Mouse (Mus musculus): ENCODE measurements around the gene Wee1. TPM values are rescaled to one million over a fixed set of nuclear protein-coding genes. Genes with fewer than 3 reads are reported as not detected.
A peak's percentile ranks its signal among the peaks of the same experiment; 100 is the strongest.
"Not testable (repeated sequence)": the region's sequence is repeated elsewhere in the genome, so short reads cannot be mapped to it uniquely, and the experiment has no call there.

The Wee1 gene
- polyA plus RNA-seq, 1 experiment from 2014 or later, result 16.2 TPM

DNA sequence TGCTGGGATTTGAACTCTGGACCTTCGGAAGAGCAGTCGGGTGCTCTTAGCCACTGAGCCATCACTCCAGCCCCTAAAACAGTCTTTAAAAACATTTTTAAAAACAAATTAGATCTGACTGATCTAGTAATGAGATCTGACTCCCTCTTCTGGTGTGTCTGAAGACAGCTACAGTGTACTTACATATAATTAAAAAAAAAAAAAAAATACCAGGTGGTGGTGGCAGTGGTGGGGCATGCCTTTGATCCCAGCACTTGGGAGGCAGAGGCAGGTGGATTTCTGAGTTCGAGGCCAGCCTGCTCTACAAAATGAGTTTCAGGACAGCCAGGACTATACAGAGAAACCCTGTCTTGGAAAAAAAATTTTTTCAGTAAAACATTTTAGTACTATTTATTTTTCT, 13.3 kb upstream of the Wee1 start:
- H3K9me3 ChIP-seq (replicated peaks); H3K36me3 ChIP-seq (ENCODE audit: poor library complexity, severe bottlenecking); ATAC-seq; H3K27me3 ChIP-seq; H3K4me1 ChIP-seq; H3K4me2 ChIP-seq; H3K9ac ChIP-seq; H3K27ac ChIP-seq; H3K4me3 ChIP-seq: not testable (repeated sequence)
- WGBS, result 91% methylated on average over 3 of the region's 3 CpGs

GRCm38 (mm10) chr7:110108967-110109610, 12.8 kb upstream of the Wee1 start:
- ATAC-seq, result no peak
- peak overlapping the region; percentile 24; the same call in 1 of the 2 replicates for H3K4me2 ChIP-seq

DNA sequence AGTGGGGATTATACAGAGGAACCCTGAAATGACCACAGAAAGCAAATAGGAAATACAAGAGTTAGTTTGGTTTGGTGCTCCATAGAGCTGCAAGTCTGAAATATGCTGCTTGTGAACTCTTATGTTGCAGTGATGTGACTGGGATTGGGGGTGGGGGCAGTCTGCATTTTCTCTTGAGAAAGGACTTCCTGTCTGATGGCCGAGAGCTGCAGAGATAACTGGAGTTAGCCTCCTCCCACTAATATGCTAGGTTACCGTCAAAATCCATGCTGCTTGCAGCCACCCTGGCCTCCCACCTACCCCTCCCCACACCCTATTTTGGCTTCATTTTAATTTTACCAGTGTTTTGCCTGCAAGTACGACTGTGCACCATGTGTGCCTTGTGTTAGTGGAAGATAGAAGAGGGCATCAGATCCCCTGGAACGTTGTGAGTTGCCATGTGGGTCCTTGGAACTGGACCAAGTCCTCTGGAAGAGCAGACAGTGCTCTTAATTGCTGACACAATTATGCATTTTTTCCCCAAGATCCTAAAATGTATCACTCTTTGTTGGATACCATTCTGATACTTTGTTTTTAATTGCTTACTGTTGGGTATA, 11.7 kb upstream of the Wee1 start:
- Histone ChIP-seq H3K4me3 (no peak overlapping the region), H3K27me3 (no peaks in the 10 kb centered on the region), H3K27ac (no peak overlapping the region), H3K9me3 (replicated peaks) (no peaks in the 10 kb centered on the region), H3K9ac (no peak overlapping the region), H3K36me3 (ENCODE audit: poor library complexity, severe bottlenecking) (no peaks in the 10 kb centered on the region), H3K4me2 (no peak overlapping the region), H3K4me1 (peaks cover 7% of the 10 kb centered on the region)
- 58% methylated on average over 4 of the region's 4 CpGs for WGBS
- peak; percentile 51; the same call in 1 of the 2 replicates for ATAC-seq

More at GRCm38 (mm10) chr7:110108967-110109610, 12.8 kb upstream of the Wee1 start:
- Histone ChIP-seq H3K9ac (no peak overlapping the region), H3K27me3 (no peaks in the 10 kb centered on the region), H3K36me3 (ENCODE audit: poor library complexity, severe bottlenecking) (no peaks in the 10 kb centered on the region), H3K4me3 (no peak overlapping the region), H3K4me1 (peaks cover 7% of the 10 kb centered on the region), H3K9me3 (replicated peaks) (no peaks in the 10 kb centered on the region), H3K27ac (no peak overlapping the region)
- 19% methylated on average over 11 of the region's 11 CpGs for WGBS

- peaks cover 8% of the 10 kb centered on the region; the same call in 1 of the 2 replicates for H3K4me1 ChIP-seq
- no peak overlapping the region for H3K9ac ChIP-seq
- no peaks in the 10 kb centered on the region for H3K36me3 ChIP-seq (ENCODE audit: poor library complexity, severe bottlenecking)
- no peak overlapping the region for H3K4me3 ChIP-seq
- H3K9me3 ChIP-seq (replicated peaks), result no peaks in the 10 kb centered on the region
- no peak for ATAC-seq
- H3K27me3 ChIP-seq, result no peaks in the 10 kb centered on the region
- WGBS, result 72% methylated on average over 5 of the region's 5 CpGs
- no peak overlapping the region for H3K4me2 ChIP-seq
- H3K27ac ChIP-seq, result no peak overlapping the region
Measured at GRCm38 (mm10) chr7:110114699-110115098, 7.1 kb upstream of the Wee1 start.

DNA sequence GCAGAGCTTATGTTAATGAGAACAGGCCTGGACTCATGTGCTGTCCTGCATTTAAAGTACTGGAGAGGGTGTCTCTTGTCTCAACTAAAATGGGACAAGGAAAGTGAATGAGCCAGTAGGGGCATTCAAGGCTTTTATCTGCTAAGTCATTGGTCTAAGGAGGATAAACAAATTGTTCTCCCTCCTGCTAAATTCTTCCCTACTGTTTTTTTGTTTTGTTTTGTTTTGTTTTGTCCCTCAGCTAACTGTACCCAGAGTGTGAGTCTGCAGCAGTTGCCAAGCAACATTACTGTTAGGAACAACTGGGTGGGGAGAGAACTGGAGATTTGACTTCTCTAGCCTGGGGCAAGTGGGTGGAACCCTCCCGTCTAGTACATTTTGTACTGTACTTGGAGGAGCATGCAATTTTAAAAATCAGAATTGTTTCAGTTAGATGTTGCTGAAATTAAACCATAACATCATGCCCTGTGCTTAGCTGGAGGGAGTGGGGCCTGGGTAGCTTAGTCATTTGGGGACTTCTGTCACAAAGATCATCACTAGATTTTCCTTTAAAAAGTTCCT, 5.0 kb upstream of the Wee1 start:
- Histone ChIP-seq H3K27me3 (no peaks in the 10 kb centered on the region), H3K4me2 (no peak overlapping the region), H3K9ac (no peak overlapping the region), H3K36me3 (ENCODE audit: poor library complexity, severe bottlenecking) (no peaks in the 10 kb centered on the region), H3K27ac (no peak overlapping the region), H3K4me3 (no peak overlapping the region), H3K9me3 (replicated peaks) (no peaks in the 10 kb centered on the region), H3K4me1 (peaks cover 15% of the 10 kb centered on the region; the same call in 1 of the 2 replicates)
- 6% methylated on average over 1 of the region's 1 CpGs for WGBS
- no peak for ATAC-seq

DNA sequence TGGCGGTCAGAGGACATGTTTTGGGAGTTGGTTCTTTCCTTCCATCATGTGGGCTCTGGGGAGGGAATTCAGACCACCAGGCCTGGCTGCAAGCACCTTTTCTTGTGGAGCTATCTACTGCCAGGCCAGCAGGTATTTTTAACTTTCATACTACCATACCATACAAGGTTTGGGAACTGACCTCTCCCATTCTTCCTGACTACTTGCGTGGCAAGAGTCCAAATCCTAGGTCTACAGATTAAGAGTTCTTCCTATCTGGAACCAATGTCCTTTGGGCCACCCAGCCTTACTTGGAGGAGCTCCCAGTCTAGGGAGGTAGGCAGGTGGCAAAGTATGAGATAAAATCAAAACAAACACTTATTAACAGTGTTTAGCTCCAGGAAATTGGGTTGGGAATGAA, 3.4 kb upstream of the Wee1 start:
- no peaks in the 10 kb centered on the region for H3K27me3 ChIP-seq
- H3K36me3 ChIP-seq (ENCODE audit: poor library complexity, severe bottlenecking), result no peaks in the 10 kb centered on the region
- H3K9me3 ChIP-seq (replicated peaks), result no peaks in the 10 kb centered on the region
- peaks cover 15% of the 10 kb centered on the region; the same call in 1 of the 2 replicates for H3K4me1 ChIP-seq
- no peak overlapping the region for H3K27ac ChIP-seq
- no peak overlapping the region for H3K4me3 ChIP-seq
- 91% methylated on average over 2 of the region's 2 CpGs for WGBS
- ATAC-seq, result no peak
- H3K9ac ChIP-seq, result no peak overlapping the region
- no peak overlapping the region for H3K4me2 ChIP-seq

GRCm38 (mm10) chr7:110120157-110120784, 1.6 kb upstream of the Wee1 start:
- Histone ChIP-seq H3K36me3 (ENCODE audit: poor library complexity, severe bottlenecking) (no peaks in the 10 kb centered on the region), H3K27me3 (no peaks in the 10 kb centered on the region), H3K27ac (no peak overlapping the region), H3K4me3 (no peak overlapping the region), H3K4me1 (peaks cover 21% of the 10 kb centered on the region), H3K4me2 (0 out of 2 replicates have a peak overlapping the region, but pooled peaks have one; percentile 67), H3K9me3 (replicated peaks) (no peaks in the 10 kb centered on the region), H3K9ac (no peak overlapping the region)
- no peak for ATAC-seq
- 87% methylated on average over 2 of the region's 2 CpGs for WGBS

DNA sequence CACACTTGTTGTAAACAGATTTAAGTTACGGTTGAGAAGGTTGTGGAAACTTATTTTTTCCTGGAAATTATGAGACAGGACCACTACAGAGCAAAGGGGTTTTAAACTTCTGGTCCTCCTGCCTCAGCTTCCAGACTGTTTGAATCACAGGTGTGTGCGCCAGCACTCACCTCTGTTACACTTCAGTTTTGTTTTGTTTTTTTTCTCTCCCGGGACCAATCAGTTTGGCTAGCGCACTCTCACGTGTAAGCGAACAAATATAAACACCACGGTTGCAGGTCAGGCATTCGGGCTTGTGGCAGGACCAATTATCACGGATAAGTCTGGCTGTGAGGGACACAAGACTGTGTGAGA, 707 bp upstream of the Wee1 start:
- Histone ChIP-seq H3K27ac (peak overlapping the region; percentile 63; the same call in 1 of the 2 replicates), H3K36me3 (ENCODE audit: poor library complexity, severe bottlenecking) (no peaks in the 10 kb centered on the region), H3K4me3 (peak overlapping the region; percentile 96), H3K9me3 (replicated peaks) (no peaks in the 10 kb centered on the region), H3K27me3 (no peaks in the 10 kb centered on the region), H3K4me1 (peaks cover 21% of the 10 kb centered on the region), H3K9ac (peak overlapping the region; percentile 88), H3K4me2 (peak overlapping the region; percentile 67)
- no peak for ATAC-seq
- 3% methylated on average over 9 of the region's 9 CpGs for WGBS

- Histone ChIP-seq H3K27ac (peak overlapping the region; percentile 92), H3K4me3 (peak overlapping the region; percentile 96), H3K4me2 (peak overlapping the region; percentile 67), H3K4me1 (peaks cover 14% of the 10 kb centered on the region), H3K9ac (peak overlapping the region; percentile 88), H3K36me3 (ENCODE audit: poor library complexity, severe bottlenecking) (peaks cover 8% of the 10 kb centered on the region), H3K27me3 (no peaks in the 10 kb centered on the region), H3K9me3 (replicated peaks) (no peaks in the 10 kb centered on the region)
- peak; percentile 42; the same call in 1 of the 2 replicates for ATAC-seq
- WGBS, result under 1% methylated on average over 27 of the region's 27 CpGs
Measured at GRCm38 (mm10) chr7:110122289-110122564, 381 bp downstream of the Wee1 start.

GRCm38 (mm10) chr7:110122565-110123422, 948 bp downstream of the Wee1 start:
- peaks cover 14% of the 10 kb centered on the region for H3K4me1 ChIP-seq
- H3K36me3 ChIP-seq (ENCODE audit: poor library complexity, severe bottlenecking), result peaks cover 14% of the 10 kb centered on the region
- peak overlapping the region; percentile 96 for H3K4me3 ChIP-seq
- peak overlapping the region; percentile 88 for H3K9ac ChIP-seq
- H3K27ac ChIP-seq, result peak overlapping the region; percentile 92
- WGBS, result under 1% methylated on average over 66 of the region's 74 CpGs
- H3K27me3 ChIP-seq, result no peaks in the 10 kb centered on the region
- ATAC-seq, result peak; percentile 11
- H3K4me2 ChIP-seq, result peak overlapping the region; percentile 67
- H3K9me3 ChIP-seq (replicated peaks), result no peaks in the 10 kb centered on the region

DNA sequence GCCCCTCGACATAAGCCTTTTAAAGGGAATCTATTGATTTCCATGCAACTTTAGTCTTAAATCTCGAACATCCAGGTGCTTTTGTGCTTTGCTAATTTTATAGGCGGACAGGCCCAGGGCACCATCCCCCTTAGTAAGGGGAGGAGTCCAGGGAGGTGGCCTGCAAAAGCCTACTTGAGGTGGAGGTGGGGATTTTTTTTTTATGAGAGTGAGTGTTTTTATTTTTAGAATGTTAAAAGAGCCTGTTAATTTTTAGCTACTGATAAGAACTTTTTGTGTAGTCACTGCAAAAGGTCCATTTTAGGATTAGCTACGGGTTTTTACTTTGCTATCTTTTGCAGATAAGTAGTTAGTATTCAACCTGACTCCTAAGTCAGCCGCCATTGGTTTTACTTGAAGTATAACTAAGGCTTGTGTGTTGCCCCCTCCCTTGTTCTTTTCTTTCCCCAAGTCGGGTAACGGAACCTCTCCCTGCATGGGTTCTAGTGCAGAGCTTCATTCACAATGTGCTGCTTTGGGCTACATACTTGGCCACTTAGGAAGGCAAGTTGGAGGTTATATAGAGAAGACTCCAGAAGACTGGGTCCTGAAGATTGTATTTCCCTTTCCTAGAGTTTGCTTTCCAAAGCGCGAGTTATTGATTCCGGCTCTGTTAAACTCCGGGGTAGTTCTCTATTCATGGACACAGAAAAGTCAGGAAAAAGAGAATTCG, 2.2 kb downstream of the Wee1 start:
- Histone ChIP-seq H3K4me1 (peaks cover 14% of the 10 kb centered on the region), H3K27me3 (no peaks in the 10 kb centered on the region), H3K4me3 (peak overlapping the region; percentile 96), H3K9ac (peak overlapping the region; percentile 35; the same call in 1 of the 2 replicates), H3K36me3 (ENCODE audit: poor library complexity, severe bottlenecking) (peaks cover 24% of the 10 kb centered on the region), H3K9me3 (replicated peaks) (no peaks in the 10 kb centered on the region), H3K27ac (no peak overlapping the region), H3K4me2 (peak overlapping the region; percentile 67)
- 49% methylated on average over 12 of the region's 12 CpGs for WGBS
- ATAC-seq, result no peak

Measured in forebrain, embryonic 13.5 days (tissue).